Mouse (Mus musculus) intestine, embryonic 14.5 days (tissue): ENCODE measurements around the gene Stard3. TPM values are rescaled to one million over a fixed set of nuclear protein-coding genes. Genes with fewer than 3 reads are reported as not detected.

ENCODE experiments used
- ATAC-seq: fragments of 200-750 bp; cut with Nextera tagmentation; replicated peaks from 2 replicates; pipeline ENCODE4 v1.8.0; 2017; ENCODE audit warnings: low read depth, moderate number of reproducible peaks, moderate TSS enrichment, moderate library complexity; ENCODE audit not compliant: low FRiP score, low TSS enrichment
- DNase-seq: peaks from one replicate; pipeline ENCODE4 v3.0.0-alpha.2; 2018; ENCODE audit warnings: low spot score
- H3K27ac ChIP-seq: fragments of 300-500 bp; sonication (generic); 2 replicates; pipeline ENCODE4 v1.5.1; 2014; ENCODE audit warnings: low read depth, mild to moderate bottlenecking, control low read depth
- H3K27me3 ChIP-seq: fragments of 300-500 bp; sonication (generic); replicated peaks from 2 replicates; pipeline ENCODE4 v1.6.1; 2014; ENCODE audit warnings: low read length, control low read depth; ENCODE audit not compliant: control insufficient read depth, insufficient read depth
- H3K36me3 ChIP-seq: fragments of 300-500 bp; sonication (generic); 2 replicates; pipeline ENCODE4 v1.6.1; 2014; ENCODE audit warnings: low read length, control low read depth; ENCODE audit not compliant: control insufficient read depth, insufficient read depth
- H3K4me1 ChIP-seq: fragments of 300-500 bp; sonication (generic); replicated peaks from 2 replicates; pipeline ENCODE4 v1.6.1; 2014; ENCODE audit warnings: low read length, control low read depth, mixed read lengths; ENCODE audit not compliant: control insufficient read depth, insufficient read depth
- H3K4me2 ChIP-seq: fragments of 300-500 bp; sonication (generic); 2 replicates; pipeline ENCODE4 v1.6.1; 2014; ENCODE audit warnings: low read length
- H3K4me3 ChIP-seq: fragments of 300-500 bp; sonication (generic); 2 replicates; pipeline ENCODE4 v1.5.1; 2014; ENCODE audit warnings: low read depth, low read length, control low read depth, mixed read lengths
- H3K9ac ChIP-seq: fragments of 300-500 bp; sonication (generic); 2 replicates; pipeline ENCODE4 v1.6.1; 2014; ENCODE audit warnings: mild to moderate bottlenecking, low read length
- H3K9me3 ChIP-seq: fragments of 300-500 bp; sonication (generic); 2 replicates; pipeline ENCODE4 v1.6.1; 2016; ENCODE audit warnings: low read length, control low read depth; ENCODE audit not compliant: control insufficient read depth
- WGBS: fragments of 180-500 bp; shearing (Covaris S2); extraction: QIAGEN DNeasy Blood & Tissue Kit; methylation state at CpG from one replicate; pipeline ENCODE4 v1.1.7; 2014; 5-methylcytosine and 5-hydroxymethylcytosine counted together
- polyA plus RNA-seq: library from polyadenylated mRNA; unstranded; fragments of >200 nt; fragmentation: Nextera tagmentation; extraction: Ambion mirVana; gene quantifications from 2 replicates; pipeline ENCODE4 v1.2.1, GENCODE M21; 2014

The Stard3 gene
- polyA plus RNA-seq, 1 experiment from 2014 or later = 40.5 TPM

GRCm38 (mm10) chr11:98327136-98328030 lies 30.8 kb upstream of the Stard3 start:
- peak overlapping the region; percentile 13 for H3K4me3 ChIP-seq
- H3K36me3 ChIP-seq = no peaks in the 10 kb centered on the region
- peaks cover 9% of the 10 kb centered on the region; the same call in 1 of the 2 replicates for H3K4me1 ChIP-seq
- no peak overlapping the region for H3K9ac ChIP-seq
- ATAC-seq (no peak), DNase-seq (peak; percentile 72)
- peaks cover 100% of the 10 kb centered on the region for H3K27me3 ChIP-seq
- peak overlapping the region; percentile 3; the same call in 1 of the 2 replicates for H3K4me2 ChIP-seq
- H3K27ac ChIP-seq = no peak overlapping the region
- no peaks in the 10 kb centered on the region for H3K9me3 ChIP-seq
- under 1% methylated on average over 97 of the region's 97 CpGs for WGBS

GRCm38 (mm10) chr11:98328031-98328370 lies 30.2 kb upstream of the Stard3 start:
- Histone ChIP-seq H3K4me2 (peak overlapping the region; percentile 3; the same call in 1 of the 2 replicates), H3K36me3 (no peaks in the 10 kb centered on the region), H3K27ac (no peak overlapping the region), H3K27me3 (peaks cover 100% of the 10 kb centered on the region), H3K4me3 (0 out of 2 replicates have a peak overlapping the region, but pooled peaks have one; percentile 13), H3K9me3 (no peaks in the 10 kb centered on the region), H3K9ac (no peak overlapping the region), H3K4me1 (peaks cover 9% of the 10 kb centered on the region; the same call in 1 of the 2 replicates)
- DNase-seq (no peak), ATAC-seq (no peak)
- whole genome bisulfite sequencing = 1% methylated on average over 32 of the region's 35 CpGs

- Histone ChIP-seq H3K4me2 (peak overlapping the region; percentile 3; the same call in 1 of the 2 replicates), H3K9me3 (no peaks in the 10 kb centered on the region), H3K4me1 (peaks cover 9% of the 10 kb centered on the region; the same call in 1 of the 2 replicates), H3K4me3 (no peak overlapping the region), H3K36me3 (no peaks in the 10 kb centered on the region), H3K27ac (no peak overlapping the region), H3K27me3 (peaks cover 100% of the 10 kb centered on the region), H3K9ac (no peak overlapping the region)
- WGBS = under 1% methylated on average over 49 of the region's 56 CpGs
- ATAC-seq (no peak), DNase-seq (peak; percentile 77)
Measured at GRCm38 (mm10) chr11:98328371-98329069, 29.6 kb upstream of the Stard3 start.

- Histone ChIP-seq H3K9ac (no peak within 1 kb of the TSS), H3K9me3 (no peaks in the 10 kb centered on the region), H3K4me2 (peak within 1 kb of the TSS; percentile 3; the same call in 1 of the 2 replicates), H3K27ac (no peak within 1 kb of the TSS), H3K27me3 (peaks cover 100% of the 10 kb centered on the region), H3K4me3 (no peak within 1 kb of the TSS), H3K36me3 (no peaks in the 10 kb centered on the region), H3K4me1 (peaks cover 9% of the 10 kb centered on the region; the same call in 1 of the 2 replicates)
- 2% methylated on average over 38 of the region's 38 CpGs for WGBS
- DNase-seq (no peak), ATAC-seq (no peak)
Measured at GRCm38 (mm10) chr11:98329081-98329959, 28.8 kb upstream of the Stard3 start, which contains the start of gene Neurod2. Neurod2 (minus strand) TSS chr11:98329648.

GRCm38 (mm10) chr11:98329960-98330744 lies 28.0 kb upstream of the Stard3 start:
- Histone ChIP-seq H3K4me1 (peaks cover 9% of the 10 kb centered on the region; the same call in 1 of the 2 replicates), H3K9me3 (no peaks in the 10 kb centered on the region), H3K9ac (no peak overlapping the region), H3K27me3 (peaks cover 100% of the 10 kb centered on the region), H3K36me3 (no peaks in the 10 kb centered on the region), H3K4me2 (no peak overlapping the region), H3K4me3 (no peak overlapping the region), H3K27ac (no peak overlapping the region)
- ATAC-seq (no peak), DNase-seq (no peak)
- 40% methylated on average over 9 of the region's 9 CpGs for WGBS

GRCm38 (mm10) chr11:98330745-98331204 lies 27.4 kb upstream of the Stard3 start:
- Histone ChIP-seq H3K36me3 (no peaks in the 10 kb centered on the region), H3K4me3 (no peak overlapping the region), H3K27ac (no peak overlapping the region), H3K27me3 (peaks cover 100% of the 10 kb centered on the region), H3K9me3 (no peaks in the 10 kb centered on the region), H3K4me2 (no peak overlapping the region), H3K9ac (no peak overlapping the region), H3K4me1 (peaks cover 9% of the 10 kb centered on the region; the same call in 1 of the 2 replicates)
- WGBS = 42% methylated on average over 2 of the region's 2 CpGs
- no peak for DNase-seq
- ATAC-seq = no peak

- Histone ChIP-seq H3K36me3 (no peaks in the 10 kb centered on the region), H3K9ac (no peak overlapping the region), H3K4me2 (no peak overlapping the region), H3K27me3 (peaks cover 100% of the 10 kb centered on the region), H3K27ac (no peak overlapping the region), H3K4me1 (peaks cover 9% of the 10 kb centered on the region; the same call in 1 of the 2 replicates), H3K9me3 (no peaks in the 10 kb centered on the region), H3K4me3 (no peak overlapping the region)
- DNase-seq (no peak), ATAC-seq (no peak)
- WGBS = 45% methylated on average over 1 of the region's 1 CpGs
Measured at GRCm38 (mm10) chr11:98331401-98331800, 26.8 kb upstream of the Stard3 start.
